Mouse (Mus musculus) kidney, adult 2 months (tissue): ENCODE results near the gene Pnpla7.

Experiments used
- CTCF ChIP-seq: fragments of 200-500 bp; conservative IDR thresholded peaks from 2 replicates; pipeline ENCODE4 v1.5.1; 2011; ENCODE audit warnings: low read depth, mild to moderate bottlenecking, control low read depth, low read length, moderate library complexity, mixed read lengths; ENCODE audit not compliant: insufficient read depth, insufficient read length
- POLR2A ChIP-seq: fragments of 200-500 bp; IDR thresholded peaks from one replicate; pipeline ENCODE4 v1.6.1; 2011; ENCODE audit warnings: low read depth, low read length, control low read depth

- TF ChIP-seq CTCF (no peak), POLR2A (no peak)
Measured at GRCm38 (mm10) chr2:25055409-25056155, 79.7 kb downstream of the Pnpla7 start.
